Mouse (Mus musculus) heart, adult 8-10 months (tissue): ENCODE results near the gene Slc4a1. TPM values are rescaled to one million over a fixed set of nuclear protein-coding genes. Genes with fewer than 3 reads are reported as not detected.

Source experiments
- DNase-seq: peaks from one replicate; pipeline ENCODE4 v3.0.0; 2022; ENCODE audit warnings: low spot score
- total RNA-seq, 4 experiments: library from RNA; stranded (reverse); gene quantifications; 2 replicates each; pipeline ENCODE4 v1.2.4; 2022

Slc4a1 gene
- total RNA-seq, 4 experiments from 2014 or later = 0.19 to 4.5 (median 1.5) TPM

GRCm38 (mm10) chr11:102375196-102376173 is 9.5 kb upstream of the Slc4a1 start:
- peak; percentile 44 for DNase-seq

GRCm38 (mm10) chr11:102374108-102374725 is 8.2 kb upstream of the Slc4a1 start:
- DNase-seq = no peak

- DNase-seq = no peak
Measured at GRCm38 (mm10) chr11:102373646-102374045, 7.6 kb upstream of the Slc4a1 start.

GRCm38 (mm10) chr11:102372936-102373335 is 6.9 kb upstream of the Slc4a1 start:
- no peak for DNase-seq

- no peak for DNase-seq
Measured at GRCm38 (mm10) chr11:102371926-102372685, 6.1 kb upstream of the Slc4a1 start.

- DNase-seq = no peak
Measured at GRCm38 (mm10) chr11:102370285-102370684, 4.3 kb upstream of the Slc4a1 start.

GRCm38 (mm10) chr11:102369263-102369662 is 3.3 kb upstream of the Slc4a1 start:
- no peak for DNase-seq

GRCm38 (mm10) chr11:102368347-102368746 is 2.3 kb upstream of the Slc4a1 start:
- DNase-seq = no peak

- no peak for DNase-seq
Measured at GRCm38 (mm10) chr11:102367504-102368280, 1.7 kb upstream of the Slc4a1 start.

- DNase-seq = no peak
Measured at GRCm38 (mm10) chr11:102365699-102366098, 304 bp downstream of the Slc4a1 start.

GRCm38 (mm10) chr11:102364570-102365371 is 1.2 kb downstream of the Slc4a1 start:
- DNase-seq = no peak

- DNase-seq = no peak
Measured at GRCm38 (mm10) chr11:102363623-102364022, 2.4 kb downstream of the Slc4a1 start.

GRCm38 (mm10) chr11:102361776-102362495 is 4.1 kb downstream of the Slc4a1 start:
- DNase-seq = no peak

GRCm38 (mm10) chr11:102358365-102358764 is 7.6 kb downstream of the Slc4a1 start:
- no peak for DNase-seq

GRCm38 (mm10) chr11:102356636-102357350 is 9.2 kb downstream of the Slc4a1 start:
- no peak for DNase-seq

GRCm38 (mm10) chr11:102356190-102356589 is 9.8 kb downstream of the Slc4a1 start:
- no peak for DNase-seq

GRCm38 (mm10) chr11:102355501-102355900 is 10.5 kb downstream of the Slc4a1 start:
- no peak for DNase-seq

GRCm38 (mm10) chr11:102353021-102353431 is 13.0 kb downstream of the Slc4a1 start:
- no peak for DNase-seq

- no peak for DNase-seq
Measured at GRCm38 (mm10) chr11:102352378-102352777, 13.6 kb downstream of the Slc4a1 start.
